Mouse (Mus musculus): ENCODE measurements around the gene Tspan14.

Gene Tspan14

DNA sequence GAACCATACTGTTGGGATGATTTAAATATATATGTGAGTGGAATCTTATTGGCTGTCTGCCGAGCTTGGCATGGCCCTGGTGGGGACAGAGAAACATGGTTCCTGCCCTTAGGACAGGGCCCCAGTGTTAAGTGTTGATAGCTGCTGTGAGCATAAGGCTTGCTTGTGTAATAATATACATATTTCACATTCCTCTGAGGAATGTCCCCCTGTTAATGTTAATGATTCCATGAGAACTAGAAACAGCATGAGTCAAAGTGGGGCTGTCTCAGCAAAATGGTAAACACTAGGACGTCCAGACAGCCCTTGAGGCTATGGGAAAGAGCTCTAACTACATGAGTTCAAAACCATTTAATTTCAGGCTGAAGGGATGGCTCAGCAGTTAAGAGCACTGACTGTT, 20.6 kb upstream of the Tspan14 start:
- in situ Hi-C loops (cut with MboI; ENCODE audit: low pct_unique_long_range_greater_than_20kb in 1 of 2, low sequenced_read_pairs in 2 of 2, unreplicated experiment in 1 of 2): no loop called here

DNA sequence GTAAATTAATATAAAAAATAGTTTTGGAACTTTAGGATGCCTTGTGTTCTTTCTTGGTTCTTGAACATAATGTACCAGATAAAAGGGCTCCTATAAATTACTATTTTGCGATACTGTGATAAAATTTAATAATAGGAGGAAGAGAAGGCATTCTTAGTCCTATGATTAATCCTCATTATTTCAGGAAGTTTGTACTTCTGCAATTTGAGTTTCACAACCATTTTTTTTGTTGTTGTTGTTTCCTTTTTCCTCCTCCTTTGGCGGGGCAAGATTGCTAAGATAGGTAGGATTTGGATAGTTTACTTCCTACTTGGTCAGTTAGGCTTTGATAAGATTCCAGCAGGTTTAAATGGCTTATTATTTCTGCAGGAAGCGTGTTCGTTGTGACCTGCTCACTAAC, 19.0 kb upstream of the Tspan14 start:
- in situ Hi-C loops (cut with MboI; ENCODE audit: low pct_unique_long_range_greater_than_20kb in 1 of 2, low sequenced_read_pairs in 2 of 2, unreplicated experiment in 1 of 2): no loop called here

DNA sequence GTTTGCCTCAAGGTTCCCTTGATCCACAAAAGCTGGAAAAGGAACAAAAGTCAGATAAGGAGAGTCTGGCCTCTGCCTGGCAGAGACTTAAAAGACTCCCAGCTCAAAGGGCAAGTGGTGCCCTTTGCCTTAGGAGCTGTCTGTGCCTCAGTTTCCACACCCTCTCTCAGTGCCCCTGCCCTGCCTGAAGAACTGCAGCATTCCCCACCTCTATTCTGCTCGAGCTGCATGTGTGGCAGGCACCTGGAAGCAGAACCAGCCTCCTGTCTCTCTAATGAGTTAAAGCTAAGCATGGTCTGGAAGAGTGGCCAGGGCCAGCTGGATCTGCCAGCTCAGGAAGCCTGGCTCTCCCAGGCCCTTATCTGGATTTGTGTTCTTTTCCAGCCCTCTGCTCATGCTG, 13.1 kb upstream of the Tspan14 start:
- in situ Hi-C loops (cut with MboI; ENCODE audit: low pct_unique_long_range_greater_than_20kb in 1 of 2, low sequenced_read_pairs in 2 of 2, unreplicated experiment in 1 of 2): no loop called here

DNA sequence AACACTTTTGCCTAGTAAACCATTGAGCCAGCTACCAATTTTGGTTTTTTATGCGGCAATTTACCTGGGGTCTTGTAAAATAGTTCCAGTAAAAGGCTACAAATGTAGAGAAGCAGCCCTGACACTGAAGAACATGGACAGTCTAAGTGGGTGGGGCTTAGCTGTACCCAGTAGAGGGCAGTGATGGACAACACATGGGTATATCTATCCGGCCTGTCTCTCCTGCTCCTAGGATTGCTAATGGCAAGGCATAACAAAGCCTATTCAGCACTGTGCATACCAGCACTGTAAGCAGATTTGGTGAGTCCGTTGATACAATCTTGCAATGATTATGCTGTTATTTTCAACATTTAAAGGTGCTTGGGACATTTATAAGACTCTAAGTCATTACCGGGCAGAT, 12.4 kb upstream of the Tspan14 start:
- in situ Hi-C loops (cut with MboI; ENCODE audit: low pct_unique_long_range_greater_than_20kb in 1 of 2, low sequenced_read_pairs in 2 of 2, unreplicated experiment in 1 of 2): no loop called here

DNA sequence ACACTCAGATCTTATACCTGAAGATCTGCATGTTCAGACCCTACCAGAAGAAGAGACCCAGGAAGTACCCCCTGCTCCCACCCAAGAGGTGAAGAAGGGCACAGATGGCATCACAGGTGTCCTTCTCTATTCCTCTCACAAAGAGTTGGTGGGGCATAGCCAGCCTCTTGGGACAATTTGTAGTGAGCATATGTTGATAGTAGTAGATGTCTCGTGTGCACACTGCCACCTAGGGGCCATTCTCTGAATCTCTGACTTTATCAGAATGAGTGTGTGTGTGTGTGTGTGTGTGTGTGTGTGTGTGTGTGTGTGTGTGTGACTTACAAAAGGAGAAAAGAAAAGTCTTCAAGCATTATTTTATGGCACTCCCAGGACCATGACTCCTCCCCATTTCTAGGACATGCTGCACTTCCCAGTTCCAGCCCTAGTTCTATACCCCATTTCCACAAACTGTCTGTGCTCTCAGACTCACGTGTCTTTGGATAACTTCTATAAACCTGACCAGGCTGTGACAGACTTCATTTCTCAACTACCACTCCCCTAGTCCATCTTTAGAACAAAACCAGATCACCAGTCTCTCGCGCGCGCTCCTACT, 8.6 kb upstream of the Tspan14 start:
- in situ Hi-C loops (cut with MboI; ENCODE audit: low pct_unique_long_range_greater_than_20kb in 1 of 2, low sequenced_read_pairs in 2 of 2, unreplicated experiment in 1 of 2): no loop called here

DNA sequence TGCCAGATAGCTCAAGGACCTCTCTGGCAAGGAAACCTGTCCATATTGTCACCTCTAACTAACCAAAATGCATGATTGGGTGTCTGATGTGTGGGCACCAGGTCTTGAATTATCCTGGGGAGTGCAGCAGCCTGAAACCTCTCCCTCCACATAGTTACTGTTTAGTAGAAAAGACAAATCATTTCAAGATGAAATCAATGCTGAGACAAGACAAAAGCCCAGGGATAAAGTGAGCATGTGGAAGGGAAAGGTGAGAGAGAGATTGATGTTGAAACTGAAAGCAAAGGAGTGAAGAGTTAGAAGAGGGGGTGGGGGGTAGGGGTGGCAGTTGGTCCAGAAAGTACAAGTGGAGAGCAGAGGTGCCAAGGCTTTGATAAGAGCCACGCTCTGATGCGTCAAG, 1.4 kb upstream of the Tspan14 start:
- in situ Hi-C loops (cut with MboI; ENCODE audit: low pct_unique_long_range_greater_than_20kb in 1 of 2, low sequenced_read_pairs in 2 of 2, unreplicated experiment in 1 of 2): loop anchor here in 1 of 2 experiments (5.0 kb wide), 1 partner anchor 51 kb away; no protein-coding TSS in a partner anchor

DNA sequence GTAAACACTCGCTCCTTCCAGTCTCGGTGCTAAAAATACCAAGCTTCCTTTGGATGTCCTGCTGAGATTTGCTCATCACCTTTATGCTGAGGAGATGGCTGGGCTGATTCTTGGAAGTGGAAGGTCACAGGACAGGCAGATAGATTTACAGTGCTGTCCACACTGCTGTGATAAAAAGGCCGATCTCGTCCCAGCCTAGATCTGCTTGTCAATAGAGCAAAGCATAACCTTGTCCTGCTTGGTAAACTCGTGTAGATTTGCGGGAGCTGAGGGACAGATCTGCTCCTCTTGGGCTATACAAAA, 942 bp upstream of the Tspan14 start:
- in situ Hi-C loops (cut with MboI; ENCODE audit: low pct_unique_long_range_greater_than_20kb in 1 of 2, low sequenced_read_pairs in 2 of 2, unreplicated experiment in 1 of 2): loop anchor here in 1 of 2 experiments (5.0 kb wide), 1 partner anchor 50 kb away; no protein-coding TSS in a partner anchor

DNA sequence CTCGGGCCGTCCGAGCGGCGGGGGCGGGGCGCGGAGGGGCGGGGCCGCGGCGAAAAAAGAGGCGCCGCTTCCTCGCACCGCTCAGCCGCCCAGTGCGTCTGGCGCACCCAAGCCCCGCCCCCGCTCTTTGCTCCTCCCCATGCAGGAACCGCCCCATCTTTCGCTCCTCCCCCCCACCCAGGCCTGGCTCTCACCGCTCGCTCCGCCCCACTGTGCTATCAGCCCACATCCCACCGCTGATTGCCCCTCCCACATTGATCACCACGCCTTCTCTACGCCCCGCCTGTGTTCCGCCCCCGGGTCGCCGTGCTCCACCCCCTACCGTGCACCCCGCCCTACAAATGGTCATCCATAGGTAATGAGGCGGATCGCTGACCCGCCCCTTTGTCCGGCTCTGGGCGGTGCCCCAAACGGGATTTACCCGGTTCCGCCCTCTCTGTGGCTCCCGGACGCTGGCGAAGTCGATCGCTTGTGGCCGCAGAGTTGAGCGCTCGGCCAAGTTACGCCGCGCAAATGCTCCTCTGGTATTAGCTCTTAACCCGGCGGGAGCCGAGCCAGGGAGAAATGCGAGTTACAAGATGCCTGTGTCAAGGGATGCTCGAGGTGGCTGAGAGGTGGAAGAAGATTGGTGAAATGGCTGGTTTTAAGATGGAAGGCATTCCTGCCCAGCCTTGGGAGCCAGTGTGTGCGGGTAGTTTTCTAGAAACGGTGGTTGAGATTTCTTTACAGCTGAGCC, 423 bp upstream of the Tspan14 start:
- in situ Hi-C loops (cut with MboI; ENCODE audit: low pct_unique_long_range_greater_than_20kb in 1 of 2, low sequenced_read_pairs in 2 of 2, unreplicated experiment in 1 of 2): loop anchor here in 1 of 2 experiments (5.0 kb wide), 1 partner anchor 50 kb away; no protein-coding TSS in a partner anchor

DNA sequence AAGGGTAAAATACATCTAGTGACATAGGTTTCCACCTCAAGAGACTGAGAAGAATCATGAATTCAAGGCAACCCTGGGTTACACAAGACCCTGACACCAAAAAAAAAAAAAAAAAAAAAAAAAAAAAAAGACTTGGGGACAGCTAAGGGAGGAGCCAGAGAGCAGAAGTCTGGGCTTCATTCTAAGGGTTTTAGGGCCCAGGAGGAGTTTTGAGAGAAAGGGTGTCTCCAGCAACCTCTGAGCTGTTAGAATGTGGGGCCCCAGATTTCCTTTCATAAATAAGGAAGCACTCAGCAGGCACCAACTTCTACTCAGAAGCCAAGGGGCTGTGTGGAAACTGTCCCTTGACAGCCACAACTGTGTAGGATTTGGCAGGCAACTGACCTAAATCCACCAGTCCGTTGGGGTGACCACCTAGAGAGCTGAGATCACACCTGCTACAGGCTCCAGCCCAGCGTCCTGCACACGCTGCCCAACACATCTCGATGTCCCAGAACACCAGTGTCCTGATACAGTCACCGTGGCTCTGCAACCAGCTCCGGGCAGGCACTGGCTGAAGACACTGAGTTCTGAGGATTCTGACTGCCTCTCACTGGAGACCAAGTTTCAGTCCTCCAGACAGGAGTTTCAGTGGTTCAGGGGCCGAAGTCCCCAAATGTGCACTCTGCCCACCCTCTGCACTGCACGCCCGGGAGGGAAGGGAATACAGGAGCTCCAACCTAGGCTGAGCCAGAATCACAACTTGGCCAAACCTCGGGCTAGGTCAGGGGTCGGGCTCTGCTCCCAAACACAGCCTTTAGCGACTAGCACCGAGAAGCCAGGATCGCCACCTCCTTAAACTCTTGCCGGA, 875 bp downstream of the Tspan14 start:
- in situ Hi-C loops (cut with MboI; ENCODE audit: low pct_unique_long_range_greater_than_20kb in 1 of 2, low sequenced_read_pairs in 2 of 2, unreplicated experiment in 1 of 2): loop anchor here in 1 of 2 experiments (5.0 kb wide), 1 partner anchor 48 kb away; no protein-coding TSS in a partner anchor

DNA sequence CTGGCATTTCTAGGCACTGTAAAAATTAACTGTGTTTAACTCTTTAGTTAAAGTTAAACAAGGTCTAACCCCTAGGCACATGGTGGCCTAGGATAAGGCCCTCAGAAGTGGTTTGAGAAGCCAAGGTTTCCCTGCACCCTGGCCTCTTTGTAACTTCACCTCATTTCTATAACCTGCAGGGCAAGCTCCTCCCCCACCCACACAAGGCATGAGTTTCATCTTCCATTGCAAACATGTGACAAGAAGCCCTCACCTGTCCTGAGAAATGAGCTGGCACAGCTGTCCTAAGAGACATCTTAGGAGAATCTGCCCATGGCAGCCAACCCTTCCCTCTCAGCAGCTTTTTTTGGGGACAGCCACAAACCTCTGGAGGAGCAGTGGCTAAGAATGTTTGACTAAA, 1.7 kb downstream of the Tspan14 start:
- in situ Hi-C loops (cut with MboI; ENCODE audit: low pct_unique_long_range_greater_than_20kb in 1 of 2, low sequenced_read_pairs in 2 of 2, unreplicated experiment in 1 of 2): loop anchor here in 1 of 2 experiments (5.0 kb wide), 1 partner anchor 48 kb away; no protein-coding TSS in a partner anchor

DNA sequence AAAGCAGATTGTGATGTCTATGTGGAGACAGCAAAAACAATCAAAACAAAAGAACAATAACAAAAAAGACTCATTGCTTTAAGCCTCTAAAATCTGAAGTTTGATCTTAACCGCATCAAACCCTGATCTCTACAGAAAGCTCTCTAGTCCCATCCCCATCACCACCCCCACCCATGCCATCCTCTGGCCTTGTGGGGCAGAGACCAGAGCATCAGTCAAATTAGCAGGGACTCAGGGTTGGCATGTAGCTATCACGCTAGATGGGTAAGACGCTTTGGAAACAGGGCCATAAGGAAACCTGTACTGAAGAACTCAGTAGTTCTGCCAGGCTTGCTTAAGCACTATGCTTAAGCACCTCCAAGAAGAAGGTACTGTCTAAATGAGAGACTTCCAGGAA, 2.4 kb downstream of the Tspan14 start:
- in situ Hi-C loops (cut with MboI; ENCODE audit: low pct_unique_long_range_greater_than_20kb in 1 of 2, low sequenced_read_pairs in 2 of 2, unreplicated experiment in 1 of 2): no loop called here

DNA sequence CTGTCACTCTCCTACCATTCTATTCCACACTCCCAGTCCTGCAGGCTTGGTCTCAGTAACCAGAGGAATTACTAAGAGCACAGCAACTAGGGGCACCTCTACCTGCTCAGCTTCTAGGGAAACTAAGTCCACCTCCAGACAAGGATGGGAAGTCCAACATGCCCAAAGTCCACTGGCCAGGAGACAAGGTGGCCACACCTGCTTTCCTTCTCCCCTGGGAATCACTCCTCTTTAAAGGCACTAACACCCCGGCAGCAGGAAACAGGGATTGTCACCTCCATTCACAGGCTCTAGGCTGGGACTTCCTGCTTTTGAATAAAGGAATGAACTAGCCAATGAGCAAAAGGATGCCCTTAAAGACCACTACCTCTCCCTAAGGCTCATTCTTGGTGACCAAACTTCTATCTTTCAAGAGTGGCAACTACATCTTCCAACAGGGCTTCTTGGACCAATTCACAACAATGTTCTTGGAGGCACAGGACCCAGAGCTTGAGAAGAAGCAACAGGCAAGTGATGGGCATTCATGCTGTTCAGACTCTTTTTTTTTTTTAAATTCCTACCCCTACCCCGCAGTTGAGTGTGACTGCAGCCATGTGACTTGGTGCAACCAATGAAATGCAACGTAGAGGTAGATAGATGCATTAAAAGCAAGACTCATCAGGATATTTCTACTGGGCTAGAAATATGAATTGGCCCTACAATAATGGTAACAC, 3.0 kb downstream of the Tspan14 start:
- in situ Hi-C loops (cut with MboI; ENCODE audit: low pct_unique_long_range_greater_than_20kb in 1 of 2, low sequenced_read_pairs in 2 of 2, unreplicated experiment in 1 of 2): no loop called here

DNA sequence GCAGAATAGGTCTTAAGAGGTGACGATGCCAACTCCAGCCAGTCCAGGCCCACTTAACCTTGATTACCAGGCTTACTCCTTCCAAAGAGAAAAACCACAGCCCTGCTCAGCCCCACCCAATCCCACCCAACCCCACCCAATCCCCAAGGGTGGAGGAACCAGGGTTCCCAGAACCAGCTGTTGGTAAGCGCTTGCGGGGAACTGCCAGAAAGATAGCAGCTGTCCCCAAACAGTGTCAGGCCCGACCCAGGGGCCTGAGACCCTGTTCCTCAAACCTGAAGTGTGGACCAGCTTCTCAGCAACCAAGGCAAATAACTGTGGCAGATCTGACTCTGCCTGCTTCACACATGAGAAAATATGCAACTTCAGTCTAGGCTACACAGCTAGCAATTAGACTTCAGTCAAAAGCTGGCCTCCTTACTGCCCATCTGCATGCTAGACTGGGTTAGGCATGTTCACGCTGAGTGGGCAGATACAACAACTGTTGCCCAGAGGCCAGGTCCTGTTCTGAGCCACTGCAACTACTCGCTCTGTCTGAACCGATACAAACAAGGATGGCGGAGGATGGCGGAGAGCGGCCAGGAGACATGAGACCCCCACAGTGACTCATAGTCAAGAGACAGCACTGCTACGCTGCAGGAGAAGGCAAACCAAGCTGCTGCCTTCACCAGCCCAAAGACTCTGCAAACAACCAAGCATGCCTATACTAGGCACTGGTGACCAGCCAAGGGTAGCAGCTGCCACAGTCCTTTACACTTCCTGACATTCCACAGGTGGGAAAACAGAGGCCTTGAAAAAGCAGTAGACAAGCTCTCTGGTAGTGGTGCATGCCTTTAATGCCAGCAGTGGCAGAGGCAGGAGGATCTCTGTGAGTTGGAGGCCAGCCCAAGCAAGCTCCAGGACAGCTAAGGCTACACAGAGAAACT, 4.0 kb downstream of the Tspan14 start:
- in situ Hi-C loops (cut with MboI; ENCODE audit: low pct_unique_long_range_greater_than_20kb in 1 of 2, low sequenced_read_pairs in 2 of 2, unreplicated experiment in 1 of 2): no loop called here

DNA sequence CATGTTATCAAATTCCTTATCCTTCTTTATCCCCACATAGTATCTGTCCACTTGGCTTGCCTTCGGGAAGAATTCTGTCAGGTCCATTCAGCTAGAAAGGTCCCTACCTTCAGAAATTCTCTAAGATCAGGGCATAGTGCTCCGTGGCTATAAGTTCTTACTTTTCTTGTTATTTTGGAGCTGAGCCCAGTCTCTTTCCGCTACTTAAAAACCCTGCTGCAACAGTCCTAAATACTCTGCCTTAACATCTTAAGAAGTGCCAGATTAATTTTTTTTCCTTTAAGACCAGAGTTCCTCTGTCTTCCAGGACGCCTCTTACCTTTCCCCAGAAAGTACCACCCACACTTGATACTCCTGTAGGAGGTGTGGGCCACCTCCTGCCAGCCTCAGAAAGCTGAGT, 6.4 kb downstream of the Tspan14 start:
- in situ Hi-C loops (cut with MboI; ENCODE audit: low pct_unique_long_range_greater_than_20kb in 1 of 2, low sequenced_read_pairs in 2 of 2, unreplicated experiment in 1 of 2): no loop called here

DNA sequence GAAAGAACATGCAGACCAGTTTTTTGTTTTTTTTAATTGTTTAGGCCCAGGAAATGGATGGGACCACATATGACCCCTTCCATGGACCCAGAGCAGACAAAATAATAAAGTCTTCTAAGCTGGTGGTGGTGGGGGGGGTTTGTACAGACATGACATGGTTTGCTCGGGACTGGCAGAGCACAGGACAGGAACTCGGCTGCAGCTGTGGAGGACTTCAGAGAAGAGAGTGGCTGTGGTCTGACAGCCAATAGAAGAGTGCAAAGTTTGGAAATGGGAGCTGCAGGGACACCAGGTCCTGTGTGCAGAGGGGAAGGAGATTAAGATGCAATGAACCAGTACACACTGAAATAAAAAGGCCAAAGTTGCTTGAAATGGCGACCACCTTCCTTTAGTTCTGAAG, 7.0 kb downstream of the Tspan14 start:
- in situ Hi-C loops (cut with MboI; ENCODE audit: low pct_unique_long_range_greater_than_20kb in 1 of 2, low sequenced_read_pairs in 2 of 2, unreplicated experiment in 1 of 2): no loop called here

DNA sequence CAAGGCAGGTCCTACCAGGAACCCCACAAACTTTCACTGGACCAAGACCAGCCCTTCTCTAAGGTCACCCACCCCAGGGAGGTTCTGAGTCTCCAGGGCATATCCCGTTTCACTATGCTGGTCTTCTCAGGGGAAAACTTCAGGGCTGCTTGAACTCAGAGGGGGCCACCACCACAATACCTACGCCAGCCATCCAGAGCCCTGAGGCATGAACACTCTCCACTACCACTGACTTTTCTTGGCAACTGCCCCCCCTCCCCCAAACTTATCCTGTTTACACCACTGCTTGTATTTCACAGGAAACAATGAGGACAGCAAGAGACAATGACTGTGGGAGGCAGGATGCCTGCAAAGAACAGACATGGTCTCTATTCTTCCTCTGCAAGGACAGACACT, 7.6 kb downstream of the Tspan14 start:
- in situ Hi-C loops (cut with MboI; ENCODE audit: low pct_unique_long_range_greater_than_20kb in 1 of 2, low sequenced_read_pairs in 2 of 2, unreplicated experiment in 1 of 2): no loop called here

DNA sequence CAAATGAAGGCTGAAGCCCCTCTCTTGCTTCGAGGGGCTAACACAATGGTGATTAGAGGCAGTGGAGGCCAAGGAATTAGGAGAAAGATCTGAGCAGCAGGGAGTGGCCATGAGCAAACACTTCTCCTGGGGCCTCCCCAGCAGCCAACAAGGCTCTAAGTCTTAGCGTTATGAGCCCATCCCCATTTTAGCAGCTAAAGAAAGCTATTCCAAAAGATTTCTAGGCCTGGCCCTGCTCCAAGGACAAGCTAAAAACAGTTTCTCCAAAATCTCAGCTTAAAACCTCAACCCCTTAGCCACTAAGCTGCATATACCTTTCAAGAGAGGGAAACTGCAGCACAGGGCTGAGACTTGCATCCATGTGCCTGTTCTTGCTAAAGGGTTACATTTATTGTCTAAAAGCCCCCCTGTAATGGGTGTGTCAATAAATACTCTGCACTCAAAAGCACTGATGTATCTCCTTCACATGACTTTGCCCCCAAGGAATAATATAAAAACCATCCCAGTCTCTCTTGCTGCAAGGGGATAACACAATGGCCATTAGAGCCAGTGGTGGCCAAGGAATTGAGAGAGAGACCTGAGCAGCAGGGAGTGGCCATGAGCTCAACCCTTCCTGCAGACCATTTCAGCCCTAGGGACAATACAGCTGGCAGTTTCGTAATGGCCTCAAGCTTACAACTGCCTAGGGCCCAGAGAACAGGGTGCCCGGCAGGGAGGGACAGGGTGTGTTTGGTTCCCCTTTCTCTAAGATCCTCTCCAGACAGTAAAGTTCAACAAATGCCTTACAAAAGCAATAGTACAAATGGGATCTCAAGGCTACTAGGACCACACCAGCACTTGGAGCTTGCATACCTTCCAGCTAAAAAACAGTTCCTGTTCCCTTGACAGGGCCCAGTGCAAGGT, 8.3 kb downstream of the Tspan14 start:
- in situ Hi-C loops (cut with MboI; ENCODE audit: low pct_unique_long_range_greater_than_20kb in 1 of 2, low sequenced_read_pairs in 2 of 2, unreplicated experiment in 1 of 2): no loop called here

Data from mouse embryonic stem cell (cell line).